Mouse (Mus musculus): ENCODE results near the gene Rin2. TPM values are rescaled to one million over a fixed set of nuclear protein-coding genes. Genes with fewer than 3 reads are reported as not detected.

The Rin2 gene
- polyA plus RNA-seq (2015; fragmentation: Nextera tagmentation; extraction: Ambion mirVana), result 7.3 and 9.9 TPM in 2 replicates

DNA sequence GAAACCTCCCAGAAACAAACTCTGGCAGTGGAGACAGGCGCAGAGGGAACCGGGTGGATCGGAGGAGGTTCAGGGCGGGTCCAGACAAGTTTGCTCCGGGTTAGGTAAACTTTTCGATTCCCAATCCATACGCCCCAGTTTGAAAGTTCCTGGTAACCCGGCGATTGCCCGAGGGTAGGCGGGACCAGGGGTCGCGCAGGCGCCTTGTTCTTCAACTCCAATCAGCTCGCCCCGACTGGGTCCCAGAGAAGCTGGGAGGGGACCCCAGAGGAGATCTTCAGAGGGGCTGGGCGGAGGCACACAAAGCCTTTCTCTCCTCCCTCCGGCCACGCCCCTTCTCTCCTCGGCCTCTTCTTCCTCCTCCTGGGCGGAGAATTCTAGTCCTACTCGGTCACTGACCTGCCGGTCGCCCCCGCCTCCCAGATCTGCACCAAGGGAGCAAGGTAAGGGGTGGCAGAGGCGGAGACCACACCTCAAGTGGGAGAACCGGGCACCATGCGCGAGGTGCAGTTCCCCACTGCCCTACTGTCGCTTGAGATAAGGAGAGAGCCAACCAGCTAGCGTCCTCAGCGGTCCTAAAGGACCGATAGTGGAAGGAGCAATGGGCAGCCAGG lies at the start of gene Rin2:
TSS of gene Rin2 (plus strand) at position 74 of the 614 bp plus-strand sequence.
- Histone ChIP-seq H3K4me3 (peak within 1 kb of the TSS; percentile 69), H3K27me3 (no peaks in the 10 kb centered on the region), H3K4me2 (peak within 1 kb of the TSS; percentile 93), H3K9ac (peak within 1 kb of the TSS; percentile 73), H3K27ac (peak within 1 kb of the TSS; percentile 10; the same call in 1 of the 2 replicates), H3K9me3 (replicated peaks) (no peaks in the 10 kb centered on the region), H3K36me3 (ENCODE audit: poor library complexity, severe bottlenecking) (no peaks in the 10 kb centered on the region), H3K4me1 (peaks cover 24% of the 10 kb centered on the region)
- under 1% methylated on average over 32 of the region's 33 CpGs for whole genome bisulfite sequencing
- ATAC-seq, result peak; percentile 87

DNA sequence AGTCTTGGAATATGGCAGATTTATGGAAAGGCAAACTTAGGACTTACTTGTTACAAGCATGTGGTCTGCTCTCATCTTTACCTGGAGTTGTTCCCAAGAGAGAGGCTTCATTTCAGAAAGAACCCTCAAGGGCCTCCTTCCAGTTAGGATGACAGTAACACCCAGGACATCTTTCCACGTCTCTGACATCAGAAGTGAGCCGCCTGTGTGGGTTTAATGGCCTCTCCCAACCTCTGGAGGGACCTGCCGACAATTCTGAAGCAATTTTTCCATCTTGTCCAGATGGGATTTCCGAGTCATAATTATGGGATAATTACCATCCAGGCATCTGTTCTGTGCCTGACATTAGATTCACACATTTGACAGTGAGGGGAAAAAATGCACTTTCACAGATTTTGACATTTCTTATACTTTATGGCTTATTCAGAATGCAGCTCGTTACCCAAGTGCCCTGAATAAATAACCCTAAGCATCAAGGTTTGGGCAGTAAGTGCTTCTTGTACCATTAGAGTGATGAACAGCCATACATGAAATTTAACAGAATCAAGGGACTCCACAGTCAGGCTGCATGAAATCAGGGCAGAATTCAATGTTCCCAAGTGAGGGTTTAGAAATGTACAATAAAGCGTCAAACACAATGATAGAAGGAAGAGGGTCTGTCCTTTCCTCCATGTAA lies 43.8 kb upstream of the Rin2 start:
- Histone ChIP-seq H3K4me2 (no peak overlapping the region), H3K9me3 (replicated peaks) (no peaks in the 10 kb centered on the region), H3K36me3 (ENCODE audit: poor library complexity, severe bottlenecking) (no peaks in the 10 kb centered on the region), H3K27ac (peak overlapping the region; percentile 52), H3K4me3 (no peak overlapping the region), H3K27me3 (no peaks in the 10 kb centered on the region), H3K4me1 (peaks cover 12% of the 10 kb centered on the region), H3K9ac (no peak overlapping the region)
- ATAC-seq, result peak; percentile 41
- 54% methylated on average over 6 of the region's 6 CpGs for WGBS

DNA sequence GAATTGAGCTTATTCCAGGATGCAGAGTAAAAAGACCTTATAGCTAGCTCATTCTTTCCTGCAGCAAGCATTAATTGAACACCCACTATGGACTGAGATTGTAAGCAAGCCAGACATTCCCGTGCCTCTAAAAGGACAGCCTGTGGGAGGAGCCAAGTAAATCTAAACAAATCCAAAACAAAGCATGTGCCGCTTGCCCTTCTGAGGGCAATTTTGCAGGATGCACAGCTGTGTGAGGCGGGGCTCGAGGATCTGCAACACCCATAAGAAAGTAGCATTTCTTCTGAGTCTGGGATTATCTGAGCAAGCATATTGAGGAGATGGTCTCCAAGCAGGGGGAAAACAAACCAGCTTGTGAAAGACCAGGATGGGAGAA lies 43.2 kb upstream of the Rin2 start:
- 27% methylated on average over 4 of the region's 4 CpGs for WGBS

DNA sequence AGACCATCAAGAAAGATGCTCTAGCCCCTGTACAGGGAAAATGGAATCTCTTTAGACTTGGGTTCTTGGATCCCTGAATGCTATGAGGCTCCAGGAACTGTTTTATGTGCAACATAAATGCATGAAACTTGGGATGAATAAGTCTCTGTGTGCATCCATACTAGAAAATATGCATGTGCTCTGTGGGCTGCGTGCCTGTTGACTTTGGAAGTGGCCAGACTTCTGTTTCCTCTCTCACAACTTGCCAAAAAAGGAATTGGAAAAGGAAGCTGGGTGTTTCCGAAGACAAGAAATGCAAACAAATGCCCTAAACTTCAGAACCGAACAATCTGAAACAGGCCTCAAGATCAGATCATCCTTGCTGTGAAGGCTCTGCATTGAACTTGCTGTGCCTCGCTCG lies 41.2 kb upstream of the Rin2 start:
- 85% methylated on average over 5 of the region's 5 CpGs for WGBS
- no peak for ATAC-seq
- Histone ChIP-seq H3K9ac (no peak overlapping the region), H3K9me3 (replicated peaks) (no peaks in the 10 kb centered on the region), H3K27ac (no peak overlapping the region), H3K4me1 (peaks cover 12% of the 10 kb centered on the region), H3K4me2 (no peak overlapping the region), H3K36me3 (ENCODE audit: poor library complexity, severe bottlenecking) (no peaks in the 10 kb centered on the region), H3K27me3 (no peaks in the 10 kb centered on the region), H3K4me3 (no peak overlapping the region)

More for the DNA sequence above, 43.2 kb upstream of the Rin2 start:
- H3K36me3 ChIP-seq (ENCODE audit: poor library complexity, severe bottlenecking), result no peaks in the 10 kb centered on the region
- ATAC-seq, result peak; percentile 76; the same call in 1 of the 2 replicates
- H3K4me2 ChIP-seq, result no peak overlapping the region
- no peak overlapping the region for H3K4me3 ChIP-seq
- peaks cover 12% of the 10 kb centered on the region for H3K4me1 ChIP-seq
- H3K9ac ChIP-seq, result no peak overlapping the region
- peak overlapping the region; percentile 52 for H3K27ac ChIP-seq
- H3K27me3 ChIP-seq, result no peaks in the 10 kb centered on the region
- H3K9me3 ChIP-seq (replicated peaks), result no peaks in the 10 kb centered on the region

DNA sequence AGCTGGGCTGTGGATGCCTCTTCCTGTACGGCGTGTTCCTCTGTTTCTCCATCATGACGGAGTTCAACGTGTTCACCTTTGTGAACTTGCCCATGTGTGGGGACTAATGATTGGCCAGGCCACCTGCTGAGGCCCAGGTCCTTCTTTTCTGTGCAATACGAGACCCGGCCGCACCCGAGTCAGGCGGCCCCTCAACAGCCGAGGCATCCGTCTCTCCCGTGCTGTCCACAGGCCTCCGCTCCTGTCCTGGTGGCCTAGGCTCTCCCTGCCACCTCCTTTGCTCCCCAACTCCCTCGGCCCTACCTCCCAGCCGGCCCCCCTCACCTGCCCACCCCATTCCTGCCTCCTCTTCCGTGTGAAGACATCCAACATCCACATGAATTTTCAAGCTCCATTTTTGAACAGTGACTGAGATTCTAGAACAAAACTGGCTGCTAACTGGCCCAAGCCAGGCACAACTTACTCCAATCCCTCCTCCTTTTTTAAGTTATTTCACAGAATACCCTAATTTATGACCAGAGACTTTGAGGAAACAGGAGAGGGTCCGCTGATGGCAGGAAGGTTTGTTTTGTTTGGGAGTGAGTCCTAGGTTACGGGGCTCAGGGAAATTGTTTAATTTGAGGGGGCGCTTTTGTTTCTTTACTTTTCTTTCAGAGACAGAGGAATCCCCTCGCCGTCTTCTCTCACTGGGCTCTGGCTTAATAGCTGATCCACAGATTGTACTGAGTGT lies 34.6 kb upstream of the Rin2 start:
- H3K27ac ChIP-seq, result no peak overlapping the region
- H3K27me3 ChIP-seq, result no peaks in the 10 kb centered on the region
- H3K4me2 ChIP-seq, result no peak overlapping the region
- H3K9me3 ChIP-seq (replicated peaks), result no peaks in the 10 kb centered on the region
- no peaks in the 10 kb centered on the region for H3K36me3 ChIP-seq (ENCODE audit: poor library complexity, severe bottlenecking)
- no peak for ATAC-seq
- H3K4me1 ChIP-seq, result no peaks in the 10 kb centered on the region
- no peak overlapping the region for H3K9ac ChIP-seq
- WGBS, result 85% methylated on average over 21 of the region's 21 CpGs
- H3K4me3 ChIP-seq, result no peak overlapping the region

DNA sequence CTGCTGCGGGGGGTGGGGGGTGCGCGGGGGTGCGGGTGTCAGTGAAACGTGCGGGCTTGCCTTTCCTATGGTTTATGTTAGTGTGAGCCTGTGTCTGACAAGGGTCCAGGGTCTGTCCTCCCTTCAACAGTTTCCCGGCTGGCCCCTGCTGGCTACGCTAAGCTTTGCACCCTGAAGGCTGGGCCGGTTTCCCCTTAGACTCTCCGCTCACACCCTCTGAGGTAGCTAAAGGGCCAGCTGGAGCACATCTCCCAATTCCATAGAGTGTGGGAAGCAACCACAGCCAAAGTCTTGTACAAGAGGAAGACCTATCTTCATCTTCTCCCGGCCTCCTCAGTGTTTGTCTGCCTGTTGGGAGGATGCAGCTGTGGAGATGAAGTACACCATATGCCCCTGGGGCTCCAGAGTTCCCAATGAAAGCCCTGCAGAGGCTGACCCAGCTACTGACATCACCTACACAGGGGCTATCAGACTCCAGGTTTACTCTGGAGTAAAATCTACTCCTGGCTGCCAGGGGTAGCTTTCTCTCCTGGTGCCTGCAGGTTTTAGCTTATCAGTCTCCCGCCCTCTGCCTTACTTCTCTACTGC lies 19.5 kb upstream of the Rin2 start:
- Histone ChIP-seq H3K4me2 (no peak overlapping the region), H3K4me3 (no peak overlapping the region), H3K36me3 (ENCODE audit: poor library complexity, severe bottlenecking) (no peaks in the 10 kb centered on the region), H3K27ac (no peak overlapping the region), H3K27me3 (no peaks in the 10 kb centered on the region), H3K4me1 (no peaks in the 10 kb centered on the region), H3K9ac (no peak overlapping the region), H3K9me3 (replicated peaks) (no peaks in the 10 kb centered on the region)
- WGBS, result 37% methylated on average over 12 of the region's 12 CpGs
- ATAC-seq, result 0 out of 2 replicates have a peak, but pooled peaks have one; percentile 45

DNA sequence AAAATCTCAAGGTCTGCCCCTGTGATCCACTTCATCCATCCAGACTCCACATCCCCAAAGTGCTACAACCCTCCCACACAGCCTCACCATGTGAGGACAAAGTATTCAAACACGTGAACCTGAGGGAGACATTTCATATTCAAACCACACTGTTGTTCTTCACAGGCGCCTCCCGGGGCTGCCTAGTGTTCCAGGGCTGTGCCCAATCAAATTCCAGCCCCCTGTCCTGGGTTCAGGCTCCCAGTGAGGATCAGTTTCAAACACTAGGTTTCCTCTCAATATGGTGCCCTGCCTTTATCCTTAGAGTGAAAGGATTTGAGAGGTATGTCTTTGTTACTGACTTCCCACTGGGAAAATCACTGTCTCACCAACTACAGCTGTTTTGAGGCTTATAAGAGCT lies 18.9 kb upstream of the Rin2 start:
- Histone ChIP-seq H3K9ac (no peak overlapping the region), H3K27me3 (no peaks in the 10 kb centered on the region), H3K4me1 (no peaks in the 10 kb centered on the region), H3K9me3 (replicated peaks) (no peaks in the 10 kb centered on the region), H3K36me3 (ENCODE audit: poor library complexity, severe bottlenecking) (no peaks in the 10 kb centered on the region), H3K4me3 (no peak overlapping the region), H3K4me2 (no peak overlapping the region), H3K27ac (no peak overlapping the region)
- 36% methylated on average over 3 of the region's 3 CpGs for WGBS
- no peak for ATAC-seq

DNA sequence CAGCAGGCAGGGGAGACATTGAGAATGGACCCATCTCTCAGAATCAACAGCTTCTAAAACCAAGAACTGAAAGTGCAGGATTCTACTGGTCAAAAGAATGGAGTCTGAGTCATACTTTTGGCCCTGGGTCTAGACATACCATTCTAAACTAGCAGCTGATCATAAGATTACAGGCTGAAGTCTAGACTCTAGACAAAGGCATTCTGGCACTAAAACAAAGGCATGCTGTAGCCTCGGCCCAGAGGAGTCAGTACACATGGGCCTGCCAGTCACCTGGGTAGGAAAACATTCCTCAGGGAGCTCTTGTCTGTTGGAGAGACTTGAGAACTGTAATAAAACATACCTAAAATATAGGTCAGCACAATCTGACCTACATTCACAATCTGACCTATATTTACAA lies 18.3 kb upstream of the Rin2 start:
- no peak overlapping the region for H3K27ac ChIP-seq
- H3K36me3 ChIP-seq (ENCODE audit: poor library complexity, severe bottlenecking), result no peaks in the 10 kb centered on the region
- H3K4me1 ChIP-seq, result no peaks in the 10 kb centered on the region
- H3K9ac ChIP-seq, result no peak overlapping the region
- no peak for ATAC-seq
- H3K4me2 ChIP-seq, result no peak overlapping the region
- WGBS, result 67% methylated on average over 1 of the region's 1 CpGs
- no peaks in the 10 kb centered on the region for H3K27me3 ChIP-seq
- no peaks in the 10 kb centered on the region for H3K9me3 ChIP-seq (replicated peaks)
- no peak overlapping the region for H3K4me3 ChIP-seq

DNA sequence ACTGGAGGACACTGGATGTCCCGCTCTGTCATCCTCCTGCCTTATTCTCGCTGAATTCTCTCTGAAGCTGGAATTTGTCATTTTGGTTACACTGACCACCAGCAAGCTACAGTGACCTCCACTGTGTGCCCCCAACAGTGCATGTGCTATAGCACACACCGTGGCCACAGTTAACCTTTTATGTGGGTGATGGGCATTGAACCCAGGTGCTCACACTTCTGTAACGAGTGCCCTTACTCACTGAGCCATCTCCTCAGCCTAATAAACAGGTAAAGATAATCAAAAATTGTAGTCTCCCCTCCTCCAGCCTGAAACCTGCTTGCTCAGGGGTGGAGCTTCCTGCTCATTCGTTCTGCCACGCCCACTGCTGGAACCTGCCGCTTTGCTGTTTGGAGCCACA lies 13.8 kb upstream of the Rin2 start:
- Histone ChIP-seq H3K4me2 (no peak overlapping the region), H3K9me3 (replicated peaks) (no peaks in the 10 kb centered on the region), H3K4me3 (no peak overlapping the region), H3K9ac (no peak overlapping the region), H3K27me3 (no peaks in the 10 kb centered on the region), H3K4me1 (no peaks in the 10 kb centered on the region), H3K36me3 (ENCODE audit: poor library complexity, severe bottlenecking) (no peaks in the 10 kb centered on the region), H3K27ac (no peak overlapping the region)
- no peak for ATAC-seq
- WGBS, result 89% methylated on average over 4 of the region's 7 CpGs

DNA sequence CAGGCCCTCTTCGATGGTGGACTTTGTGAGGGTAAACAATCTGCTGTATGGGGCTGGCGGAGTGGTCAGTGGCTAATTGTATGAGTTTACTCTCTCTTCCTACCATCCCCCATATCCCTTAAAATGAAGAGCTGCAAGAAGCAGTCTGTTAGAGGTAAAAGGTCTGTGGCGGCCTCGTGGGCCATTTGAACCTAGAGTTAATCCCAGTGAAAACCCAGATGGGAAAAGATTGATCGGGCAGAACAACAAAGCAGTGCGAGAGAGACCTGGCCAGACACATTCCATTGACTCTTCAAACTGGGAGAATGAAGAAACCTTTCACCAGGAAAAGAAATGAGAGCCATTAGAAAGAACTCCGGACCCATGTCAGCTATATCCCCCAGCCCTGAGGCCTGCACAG lies 11.1 kb upstream of the Rin2 start:
- H3K27ac ChIP-seq, result no peak overlapping the region
- H3K9ac ChIP-seq, result no peak overlapping the region
- H3K27me3 ChIP-seq, result 0 out of 2 replicates have a peak, but pooled peaks cover 3% of the 10 kb centered on the region
- 84% methylated on average over 7 of the region's 7 CpGs for WGBS
- no peaks in the 10 kb centered on the region for H3K36me3 ChIP-seq (ENCODE audit: poor library complexity, severe bottlenecking)
- H3K4me2 ChIP-seq, result no peak overlapping the region
- ATAC-seq, result no peak
- no peaks in the 10 kb centered on the region for H3K9me3 ChIP-seq (replicated peaks)
- H3K4me3 ChIP-seq, result no peak overlapping the region
- no peaks in the 10 kb centered on the region for H3K4me1 ChIP-seq

DNA sequence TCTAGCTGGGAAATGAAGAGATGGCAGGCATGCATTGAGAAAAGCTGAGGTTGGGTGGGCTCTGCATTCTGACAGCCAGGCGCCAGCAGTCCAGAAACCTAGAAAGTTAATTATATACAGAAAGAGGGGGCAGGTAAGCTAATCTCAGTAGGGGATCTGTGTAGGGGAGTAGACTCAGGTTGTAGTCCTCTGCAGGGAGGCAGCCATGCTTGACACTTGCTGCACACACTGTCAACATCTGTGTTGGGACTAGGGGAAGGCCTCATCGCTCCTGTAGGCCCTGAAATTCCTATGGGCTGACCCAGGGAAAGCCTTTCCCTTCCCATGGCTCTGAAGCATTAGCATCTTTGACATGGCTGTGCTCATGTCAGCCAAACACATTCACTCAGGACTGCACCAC lies 10.7 kb upstream of the Rin2 start:
- Histone ChIP-seq H3K9ac (no peak overlapping the region), H3K4me1 (no peaks in the 10 kb centered on the region), H3K27ac (no peak overlapping the region), H3K27me3 (0 out of 2 replicates have a peak, but pooled peaks cover 3% of the 10 kb centered on the region), H3K4me3 (no peak overlapping the region), H3K4me2 (no peak overlapping the region), H3K36me3 (ENCODE audit: poor library complexity, severe bottlenecking) (no peaks in the 10 kb centered on the region), H3K9me3 (replicated peaks) (no peaks in the 10 kb centered on the region)
- no peak for ATAC-seq
- WGBS, result 83% methylated on average over 2 of the region's 2 CpGs

DNA sequence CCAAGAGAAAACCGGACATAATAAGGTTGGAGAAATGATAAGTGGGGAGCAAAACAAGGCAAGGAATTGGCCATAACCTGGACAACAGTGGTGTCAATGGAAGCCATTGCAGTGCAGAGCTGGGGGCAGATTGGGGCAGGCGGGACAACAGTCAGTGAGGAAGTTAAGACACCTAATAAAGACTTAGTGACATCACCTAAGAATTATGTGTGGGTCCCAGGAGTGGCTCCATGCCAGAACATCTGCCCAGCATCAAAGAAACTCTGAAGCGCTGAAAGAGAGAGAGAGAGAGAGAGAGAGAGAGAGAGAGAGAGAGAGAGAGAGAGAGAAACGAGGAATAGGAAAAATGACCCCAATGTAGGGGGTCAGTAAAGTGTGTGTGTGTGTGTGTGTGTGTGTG lies 6.9 kb upstream of the Rin2 start:
- H3K9me3 ChIP-seq (replicated peaks), result no peaks in the 10 kb centered on the region
- no peak for ATAC-seq
- H3K4me3 ChIP-seq, result no peak overlapping the region
- no peak overlapping the region for H3K27ac ChIP-seq
- no peak overlapping the region for H3K9ac ChIP-seq
- H3K4me2 ChIP-seq, result no peak overlapping the region
- WGBS, result 86% methylated on average over 4 of the region's 4 CpGs
- H3K4me1 ChIP-seq, result no peaks in the 10 kb centered on the region
- 0 out of 2 replicates have a peak, but pooled peaks cover 3% of the 10 kb centered on the region for H3K27me3 ChIP-seq
- no peaks in the 10 kb centered on the region for H3K36me3 ChIP-seq (ENCODE audit: poor library complexity, severe bottlenecking)

Measured in forebrain, embryonic 13.5 days (tissue).